Mouse (Mus musculus) small intestine, adult 2 months (tissue): Measurements from ENCODE around the gene Fam49a. TPM values are rescaled to one million over a fixed set of nuclear protein-coding genes. Genes with fewer than 3 reads are reported as not detected.

Source experiments
- H3K27ac ChIP-seq: fragments of 200-500 bp; 2 replicates; pipeline ENCODE4 v1.5.1; 2012; ENCODE audit warnings: low read depth, low read length, control low read depth, inconsistent platforms; ENCODE audit not compliant: insufficient read depth
- H3K27me3 ChIP-seq: fragments of 200-500 bp; 2 replicates; pipeline ENCODE4 v1.6.1; 2012; ENCODE audit warnings: mild to moderate bottlenecking, moderate library complexity, low read length, inconsistent platforms; ENCODE audit not compliant: control insufficient read depth, insufficient read depth
- H3K36me3 ChIP-seq: fragments of 200-500 bp; 2 replicates; pipeline ENCODE4 v1.6.1; 2012; ENCODE audit warnings: mild to moderate bottlenecking, low read length, control low read depth, inconsistent platforms; ENCODE audit not compliant: control insufficient read depth, insufficient read depth
- H3K4me1 ChIP-seq: fragments of 200-500 bp; 2 replicates; pipeline ENCODE4 v1.6.1; 2012; ENCODE audit warnings: low read length, inconsistent platforms, mixed read lengths; ENCODE audit not compliant: control insufficient read depth, insufficient read depth, insufficient read length
- H3K4me3 ChIP-seq: fragments of 200-500 bp; 2 replicates; pipeline ENCODE4 v1.5.1; 2012; ENCODE audit warnings: low read depth, mild to moderate bottlenecking, control low read depth, inconsistent platforms, low read length, moderate library complexity
- CTCF ChIP-seq: fragments of 200-500 bp; IDR thresholded peaks from 2 replicates; pipeline ENCODE4 v1.5.1; 2012; ENCODE audit warnings: low read depth, mild to moderate bottlenecking, control low read depth, inconsistent platforms, low read length, moderate library complexity, mixed read lengths; ENCODE audit not compliant: insufficient replicate concordance, insufficient read length; ENCODE audit errors: extremely low read depth
- POLR2A ChIP-seq: fragments of 200-500 bp; IDR thresholded peaks from 2 replicates; pipeline ENCODE4 v1.6.1; 2012; ENCODE audit warnings: low read depth, mild to moderate bottlenecking, control low read depth, inconsistent platforms, low read length, moderate library complexity
- WGBS: fragments of 180-500 bp; shearing (Covaris S2); methylation state at CpG from one replicate; pipeline ENCODE4 v1.1.7; 2018; 5-methylcytosine and 5-hydroxymethylcytosine counted together
- polyA plus RNA-seq: library from polyadenylated mRNA; depleted of rRNA; stranded (reverse); fragments of >200 nt; gene quantifications from 2 replicates; pipeline ENCODE4 v1.2.3, GENCODE M21; 2012

The Fam49a gene
- polyA plus RNA-seq, 1 experiment = 0.34 TPM

DNA sequence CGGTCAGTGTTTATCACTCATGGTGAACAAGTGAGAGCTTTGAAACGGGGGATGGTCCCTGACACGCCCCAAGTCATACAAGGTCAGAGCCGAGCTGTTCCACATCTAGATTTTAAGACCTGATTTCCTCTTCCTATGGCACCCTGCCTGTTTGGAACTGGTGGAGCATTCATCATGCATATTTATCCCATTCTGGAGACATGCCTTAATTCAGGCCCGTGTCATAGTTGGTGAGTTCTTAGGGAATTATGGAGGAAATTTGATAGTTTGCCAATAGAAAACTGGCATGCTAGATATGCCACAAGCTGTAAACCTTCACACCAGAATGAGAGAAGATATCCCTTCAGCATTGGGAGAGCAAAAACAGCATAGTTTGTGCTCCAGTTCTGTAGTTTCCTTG lies 8.4 kb upstream of the Fam49a start:
- Histone ChIP-seq H3K27me3 (no peaks in the 10 kb centered on the region), H3K4me1 (no peaks in the 10 kb centered on the region), H3K36me3 (no peaks in the 10 kb centered on the region), H3K4me3 (no peak overlapping the region), H3K27ac (no peak overlapping the region)
- WGBS = 24% methylated on average over 5 of the region's 5 CpGs
- no peak for TF ChIP-seq CTCF
- no peak for TF ChIP-seq POLR2A

DNA sequence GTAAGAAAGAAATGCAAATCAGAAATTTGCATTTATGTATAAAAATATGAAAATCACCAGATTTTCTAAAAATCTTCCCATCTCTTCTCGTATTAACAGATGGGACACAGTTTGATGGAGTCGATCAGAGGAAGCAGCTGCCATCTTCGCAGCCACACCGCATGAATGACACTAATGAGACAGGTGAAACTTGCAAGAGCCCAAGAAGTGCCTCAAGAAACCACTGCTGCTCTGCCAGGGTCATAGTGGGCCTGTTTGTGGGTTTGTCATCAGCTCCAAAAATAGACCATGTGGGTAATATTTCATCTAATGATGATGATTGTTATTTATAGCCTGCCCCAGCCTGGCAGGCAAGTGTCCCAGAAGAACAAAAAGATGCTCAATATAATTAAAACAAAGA lies 7.8 kb upstream of the Fam49a start:
- no peak for TF ChIP-seq POLR2A
- no peak for TF ChIP-seq CTCF
- no peak overlapping the region for H3K4me3 ChIP-seq
- 88% methylated on average over 4 of the region's 4 CpGs for WGBS
- no peaks in the 10 kb centered on the region for H3K27me3 ChIP-seq
- no peak overlapping the region for H3K27ac ChIP-seq
- no peaks in the 10 kb centered on the region for H3K36me3 ChIP-seq
- H3K4me1 ChIP-seq = no peaks in the 10 kb centered on the region

DNA sequence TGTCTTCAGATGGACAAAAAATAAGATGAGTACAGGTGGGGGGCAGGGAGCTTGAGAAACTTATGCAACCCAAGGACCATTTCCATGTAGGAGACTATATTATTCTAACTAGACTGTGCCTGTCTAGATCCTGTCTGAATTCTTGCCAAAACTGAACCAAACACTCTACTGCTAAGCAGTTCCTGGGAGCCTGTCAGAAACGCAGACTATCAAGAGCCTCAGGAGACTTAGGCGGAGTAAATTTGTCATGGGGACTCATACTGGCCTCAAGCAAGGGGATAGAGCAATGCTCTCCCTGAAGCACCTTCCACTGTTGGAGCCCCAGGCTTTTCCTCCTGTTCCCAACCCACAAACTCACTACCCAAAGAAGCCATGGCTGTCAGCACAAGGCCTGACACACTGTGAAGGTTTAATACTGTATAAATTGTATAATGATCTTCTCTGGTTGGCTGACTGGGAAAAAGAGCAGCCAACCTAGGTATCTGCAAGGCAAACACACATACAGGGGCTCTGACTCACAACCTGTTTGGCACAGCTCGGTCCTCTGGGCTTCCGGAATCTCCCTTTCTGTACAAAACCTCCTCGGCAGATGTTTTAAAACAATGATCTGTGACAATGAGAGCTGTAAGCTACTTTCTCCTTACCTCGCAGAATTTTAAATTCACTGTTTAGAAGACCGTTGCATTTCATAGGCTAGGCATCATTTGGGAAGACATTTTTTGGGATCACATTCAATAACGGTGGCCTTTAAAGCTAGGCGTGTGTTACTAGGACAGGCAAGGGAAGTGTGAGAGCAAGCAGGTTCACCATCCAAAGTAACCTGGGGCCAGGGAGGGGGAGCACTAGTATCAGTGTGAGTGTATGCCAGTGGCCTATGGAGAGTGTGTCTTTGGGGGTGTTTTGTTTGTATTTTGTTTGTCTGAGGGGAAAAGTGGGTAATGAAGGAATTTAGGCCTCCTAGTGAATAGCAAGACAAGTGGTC lies 669 bp upstream of the Fam49a start:
- Histone ChIP-seq H3K36me3 (no peaks in the 10 kb centered on the region), H3K27ac (no peak overlapping the region), H3K4me1 (peaks cover 17% of the 10 kb centered on the region), H3K4me3 (no peak overlapping the region), H3K27me3 (no peaks in the 10 kb centered on the region)
- WGBS = 73% methylated on average over 9 of the region's 9 CpGs
- TF ChIP-seq CTCF (no peak), POLR2A (no peak)

DNA sequence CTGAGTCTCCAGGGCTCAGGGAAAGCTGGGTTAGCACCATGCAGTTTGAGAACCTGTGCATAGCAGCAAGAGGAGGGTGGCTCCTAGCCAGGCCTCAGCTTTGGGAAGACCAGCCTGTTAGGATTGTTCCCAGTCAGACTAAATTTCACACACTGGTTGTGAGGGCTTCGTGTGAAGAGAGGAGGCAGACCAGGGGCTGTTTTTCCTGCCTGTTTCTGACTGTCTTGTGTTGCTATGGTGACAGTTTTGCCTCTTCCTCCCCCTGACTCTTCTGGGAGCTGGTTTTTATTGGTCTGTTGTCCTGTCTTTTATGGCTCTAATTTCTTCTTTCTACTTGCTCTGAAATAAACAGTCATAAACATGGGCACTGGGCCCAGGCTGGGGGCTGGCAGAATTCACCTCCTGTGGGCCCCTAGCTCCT lies 1.4 kb downstream of the Fam49a start:
- 0% methylated on average over 1 of the region's 1 CpGs for WGBS
- no peak for TF ChIP-seq CTCF
- TF ChIP-seq POLR2A = no peak

DNA sequence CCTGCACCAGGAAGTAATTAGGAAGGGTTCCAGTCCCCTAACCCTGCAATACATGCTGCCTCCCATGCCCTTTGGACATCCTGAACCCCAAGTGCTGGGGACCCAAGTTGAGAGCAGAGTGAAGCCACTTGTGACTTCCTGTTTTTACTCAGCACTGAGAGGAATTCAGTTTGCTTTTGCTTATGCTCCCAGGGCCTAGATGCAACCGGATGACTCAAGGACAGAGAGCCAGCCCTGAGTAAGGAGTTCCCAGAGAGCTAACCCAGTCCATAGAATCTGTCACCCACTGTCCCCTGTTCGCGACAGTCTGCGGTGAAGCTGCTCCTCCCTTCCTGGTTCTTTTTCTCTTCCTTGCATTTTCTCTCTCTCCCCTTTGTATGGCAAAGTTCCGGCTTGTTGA lies 2.2 kb downstream of the Fam49a start:
- H3K27ac ChIP-seq = peak overlapping the region; percentile 50
- H3K4me3 ChIP-seq = peak overlapping the region; percentile 34; the same call in 1 of the 2 replicates
- H3K36me3 ChIP-seq = no peaks in the 10 kb centered on the region
- no peaks in the 10 kb centered on the region for H3K27me3 ChIP-seq
- TF ChIP-seq CTCF = no peak
- TF ChIP-seq POLR2A = no peak
- 49% methylated on average over 5 of the region's 5 CpGs for WGBS
- H3K4me1 ChIP-seq = peaks cover 17% of the 10 kb centered on the region

More for the DNA sequence above, 1.4 kb downstream of the Fam49a start:
- Histone ChIP-seq H3K27ac (peak overlapping the region; percentile 50), H3K27me3 (no peaks in the 10 kb centered on the region), H3K4me1 (peaks cover 17% of the 10 kb centered on the region), H3K36me3 (no peaks in the 10 kb centered on the region), H3K4me3 (peak overlapping the region; percentile 92)

DNA sequence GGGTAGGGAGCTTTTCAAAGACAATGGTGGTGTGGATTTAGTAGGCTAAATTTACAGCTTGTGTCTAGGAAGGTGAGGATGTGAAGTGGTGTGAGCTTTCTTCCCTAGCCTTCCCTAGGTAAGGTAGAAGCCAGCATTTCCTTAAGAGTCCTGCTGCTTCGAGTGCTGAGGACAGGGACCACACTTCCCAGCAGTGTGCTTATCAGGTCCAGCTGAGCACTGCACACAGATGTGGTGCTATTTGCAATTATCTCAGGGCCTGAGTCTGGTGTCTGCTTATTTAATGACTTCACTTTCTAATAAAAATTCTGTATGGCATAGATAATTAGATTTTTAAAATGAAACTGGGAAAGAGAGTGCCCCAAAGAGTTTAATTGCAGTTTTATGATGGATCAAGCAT lies 4.6 kb downstream of the Fam49a start:
- no peak overlapping the region for H3K27ac ChIP-seq
- H3K4me1 ChIP-seq = peaks cover 21% of the 10 kb centered on the region
- no peak overlapping the region for H3K4me3 ChIP-seq
- no peaks in the 10 kb centered on the region for H3K27me3 ChIP-seq
- 60% methylated on average over 1 of the region's 1 CpGs for WGBS
- no peaks in the 10 kb centered on the region for H3K36me3 ChIP-seq
- TF ChIP-seq CTCF = no peak

DNA sequence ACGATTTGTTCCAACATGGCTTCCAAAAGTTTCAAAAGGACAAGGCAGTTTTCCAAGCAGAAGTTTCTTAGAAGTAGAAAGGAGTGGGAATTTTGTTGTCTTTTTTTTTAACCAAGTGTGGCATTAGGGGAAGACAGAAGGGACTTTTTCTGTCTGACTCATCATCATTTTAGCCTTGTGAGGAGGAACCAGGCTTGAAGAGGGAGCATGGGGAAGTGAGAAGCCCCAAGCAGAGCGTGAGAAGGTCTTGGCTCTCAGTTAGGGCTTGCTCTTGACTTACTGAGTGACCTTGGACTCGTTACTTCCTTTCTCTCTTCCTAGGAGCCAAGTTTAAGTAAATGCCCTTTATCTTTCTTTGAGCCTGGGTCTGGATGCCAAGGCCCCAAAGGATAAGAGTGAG lies 8.6 kb downstream of the Fam49a start:
- H3K4me3 ChIP-seq = no peak overlapping the region
- no peak overlapping the region for H3K27ac ChIP-seq
- TF ChIP-seq POLR2A (no peak), CTCF (no peak)
- H3K36me3 ChIP-seq = no peaks in the 10 kb centered on the region
- H3K4me1 ChIP-seq = peaks cover 4% of the 10 kb centered on the region; the same call in 1 of the 2 replicates
- no peaks in the 10 kb centered on the region for H3K27me3 ChIP-seq
- 58% methylated on average over 3 of the region's 3 CpGs for WGBS

DNA sequence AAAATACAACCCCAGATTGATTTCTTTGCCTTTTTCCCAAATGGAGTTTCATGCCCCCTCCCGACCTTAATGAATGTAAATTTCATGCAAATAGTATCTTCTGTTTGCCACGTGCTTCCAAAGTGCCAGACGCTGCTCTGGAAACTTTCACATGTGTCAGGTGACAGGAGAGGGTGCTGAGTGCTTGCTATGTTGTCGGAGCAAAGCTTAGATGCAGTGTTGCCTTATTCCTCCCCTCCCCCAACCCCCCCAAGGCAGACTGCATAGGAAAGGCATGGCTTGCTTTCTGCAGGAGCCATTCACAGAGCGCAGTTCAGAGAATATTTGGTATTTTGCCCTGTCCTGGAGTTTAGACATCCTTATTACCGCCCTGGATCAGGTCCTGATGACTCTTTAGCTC lies 12.2 kb downstream of the Fam49a start:
- no peak overlapping the region for H3K27ac ChIP-seq
- H3K4me3 ChIP-seq = no peak overlapping the region
- no peak for TF ChIP-seq POLR2A
- TF ChIP-seq CTCF = no peak
- 62% methylated on average over 6 of the region's 6 CpGs for WGBS
- peaks cover 4% of the 10 kb centered on the region; the same call in 1 of the 2 replicates for H3K4me1 ChIP-seq
- H3K36me3 ChIP-seq = no peaks in the 10 kb centered on the region
- no peaks in the 10 kb centered on the region for H3K27me3 ChIP-seq
